Mouse (Mus musculus) thymus, adult 2 months (tissue): Measurements from ENCODE around the gene Lix1. TPM values are rescaled to one million over a fixed set of nuclear protein-coding genes. Genes with fewer than 3 reads are reported as not detected.
A peak's percentile ranks its signal among the peaks of the same experiment; 100 is the strongest.

Experiments used
- DNase-seq: peaks from one replicate; pipeline ENCODE4 v3.0.0; 2021
- H3K27ac ChIP-seq: fragments of 200-500 bp; 2 replicates; pipeline ENCODE4 v1.5.1; 2012; ENCODE audit warnings: low read length, control low read depth; ENCODE audit not compliant: control insufficient read depth, insufficient read depth
- H3K27me3 ChIP-seq: fragments of 200-500 bp; 2 replicates; pipeline ENCODE4 v1.6.1; 2012; ENCODE audit warnings: mild to moderate bottlenecking, low read length, moderate library complexity, mixed read lengths; ENCODE audit not compliant: control insufficient read depth, insufficient read depth
- H3K36me3 ChIP-seq: fragments of 200-500 bp; 2 replicates; pipeline ENCODE4 v1.6.1; 2012; ENCODE audit warnings: mild to moderate bottlenecking, low read length, moderate library complexity; ENCODE audit not compliant: control insufficient read depth, insufficient read depth
- H3K4me1 ChIP-seq: fragments of 200-500 bp; replicated peaks from 2 replicates; pipeline ENCODE4 v1.6.1; 2012; ENCODE audit warnings: low read length; ENCODE audit not compliant: control insufficient read depth, insufficient read depth
- H3K4me3 ChIP-seq: fragments of 200-500 bp; 2 replicates; pipeline ENCODE4 v1.5.1; 2012; ENCODE audit warnings: mild to moderate bottlenecking, low read length, control low read depth, moderate library complexity; ENCODE audit not compliant: control insufficient read depth, insufficient read depth
- CTCF ChIP-seq: fragments of 200-500 bp; IDR thresholded peaks from 2 replicates; pipeline ENCODE4 v1.5.1; 2012; ENCODE audit warnings: mild to moderate bottlenecking, control low read depth, low read length, moderate library complexity, borderline replicate concordance; ENCODE audit not compliant: control insufficient read depth, poor library complexity, insufficient read depth; ENCODE audit errors: extremely low read depth
- POLR2A ChIP-seq: fragments of 200-500 bp; IDR thresholded peaks from 2 replicates; pipeline ENCODE4 v1.6.1; 2012; ENCODE audit warnings: mild to moderate bottlenecking, low read length, control low read depth, moderate library complexity; ENCODE audit not compliant: control insufficient read depth, poor library complexity, insufficient read depth; ENCODE audit errors: extremely low read depth
- WGBS: fragments of 180-500 bp; shearing (Covaris S2); methylation state at CpG from one replicate; pipeline ENCODE4 v1.1.7; 2018; 5-methylcytosine and 5-hydroxymethylcytosine counted together
- polyA plus RNA-seq: library from polyadenylated mRNA; depleted of rRNA; stranded (reverse); fragments of >200 nt; gene quantifications from 2 replicates; pipeline ENCODE4 v1.2.3, GENCODE M21; 2012

Gene Lix1
- polyA plus RNA-seq, 1 experiment: 0.12 TPM

- H3K4me1 ChIP-seq: no peaks in the 10 kb centered on the region
- H3K27me3 ChIP-seq: no peaks in the 10 kb centered on the region
- WGBS: 88% methylated on average over 2 of the region's 2 CpGs
- no peak overlapping the region for H3K4me3 ChIP-seq
- TF ChIP-seq CTCF: no peak
- no peak for TF ChIP-seq POLR2A
- DNase-seq: no peak
- no peaks in the 10 kb centered on the region for H3K36me3 ChIP-seq
- no peak overlapping the region for H3K27ac ChIP-seq
These were observed 26.4 kb downstream of the Lix1 start for GRCm38 (mm10) chr17:17428888-17429287.

GRCm38 (mm10) chr17:17433679-17434078 is 31.2 kb downstream of the Lix1 start:
- Histone ChIP-seq H3K27ac (no peak overlapping the region), H3K4me3 (no peak overlapping the region), H3K4me1 (no peaks in the 10 kb centered on the region), H3K27me3 (no peaks in the 10 kb centered on the region), H3K36me3 (no peaks in the 10 kb centered on the region)
- DNase-seq: no peak
- WGBS: 80% methylated on average over 4 of the region's 4 CpGs
- TF ChIP-seq CTCF: no peak
- no peak for TF ChIP-seq POLR2A

GRCm38 (mm10) chr17:17438576-17439191 is 36.2 kb downstream of the Lix1 start:
- H3K36me3 ChIP-seq: no peaks in the 10 kb centered on the region
- 0 out of 2 replicates have a peak, but pooled peaks cover 2% of the 10 kb centered on the region for H3K4me1 ChIP-seq
- H3K27me3 ChIP-seq: no peaks in the 10 kb centered on the region
- H3K27ac ChIP-seq: no peak overlapping the region
- H3K4me3 ChIP-seq: no peak overlapping the region
- DNase-seq: no peak
- TF ChIP-seq CTCF: no peak
- TF ChIP-seq POLR2A: no peak

GRCm38 (mm10) chr17:17441876-17442498 is 39.5 kb downstream of the Lix1 start:
- H3K36me3 ChIP-seq: no peaks in the 10 kb centered on the region
- TF ChIP-seq POLR2A (no peak), CTCF (no peak)
- no peak overlapping the region for H3K27ac ChIP-seq
- WGBS: 22% methylated on average over 4 of the region's 4 CpGs
- H3K4me1 ChIP-seq: peaks cover 5% of the 10 kb centered on the region
- peak; percentile 30 for DNase-seq
- H3K4me3 ChIP-seq: no peak overlapping the region
- H3K27me3 ChIP-seq: no peaks in the 10 kb centered on the region

GRCm38 (mm10) chr17:17444297-17444886 is 41.9 kb downstream of the Lix1 start:
- 26% methylated on average over 3 of the region's 3 CpGs for WGBS
- no peak overlapping the region for H3K4me3 ChIP-seq
- H3K36me3 ChIP-seq: no peaks in the 10 kb centered on the region
- peak; percentile 21 for DNase-seq
- peak overlapping the region; percentile 12; the same call in 1 of the 2 replicates for H3K27ac ChIP-seq
- H3K4me1 ChIP-seq: peaks cover 10% of the 10 kb centered on the region
- no peak for TF ChIP-seq CTCF
- TF ChIP-seq POLR2A: no peak
- H3K27me3 ChIP-seq: no peaks in the 10 kb centered on the region

- Histone ChIP-seq H3K27ac (no peak overlapping the region), H3K4me3 (no peak overlapping the region), H3K27me3 (no peaks in the 10 kb centered on the region), H3K36me3 (no peaks in the 10 kb centered on the region), H3K4me1 (peaks cover 10% of the 10 kb centered on the region)
- WGBS: 95% methylated on average over 3 of the region's 3 CpGs
- TF ChIP-seq CTCF (no peak), POLR2A (no peak)
- DNase-seq: no peak
These were observed 44.2 kb downstream of the Lix1 start for GRCm38 (mm10) chr17:17446683-17447082.
